Mouse (Mus musculus) erythroblast, embryonic 14.5 days (primary cell): ENCODE measurements around the gene Ano5. TPM values are rescaled to one million over a fixed set of nuclear protein-coding genes. Genes with fewer than 3 reads are reported as not detected.

Experiments used
- H3K27me3 ChIP-seq: 2 replicates; pipeline ENCODE4 v1.6.1; 2012; ENCODE audit warnings: inconsistent platforms; ENCODE audit not compliant: control insufficient read depth
- H3K36me3 ChIP-seq: 2 replicates; pipeline ENCODE4 v1.6.1; 2012; ENCODE audit warnings: mild to moderate bottlenecking, inconsistent platforms; ENCODE audit not compliant: control insufficient read depth
- H3K4me1 ChIP-seq: 2 replicates; pipeline ENCODE4 v1.6.1; 2012; ENCODE audit warnings: inconsistent platforms; ENCODE audit not compliant: control insufficient read depth
- H3K4me3 ChIP-seq: replicated peaks from 2 replicates; pipeline ENCODE3; 2012; ENCODE audit warnings: moderate library complexity, mild to moderate bottlenecking, inconsistent platforms
- H3K9me3 ChIP-seq: 2 replicates; pipeline ENCODE4 v1.6.1; 2012; ENCODE audit warnings: low read length, inconsistent platforms, mixed read lengths; ENCODE audit not compliant: control insufficient read depth
- GATA1 ChIP-seq: IDR thresholded peaks from 2 replicates; pipeline ENCODE4 v1.6.1; 2012; ENCODE audit warnings: low read length, inconsistent platforms, mixed read lengths
- TAL1 ChIP-seq: IDR thresholded peaks from 3 replicates; pipeline ENCODE4 v1.6.1; 2012; ENCODE audit warnings: low read length, inconsistent platforms, mixed read lengths
- polyA plus RNA-seq: library from polyadenylated mRNA; stranded (reverse); fragments of >175 nt; gene quantifications from 2 replicates; pipeline ENCODE4 v1.2.3, GENCODE M21; 2012

Ano5 gene
- polyA plus RNA-seq, 1 experiment: not detected

GRCm38 (mm10) chr7:51617941-51618340, 107.1 kb downstream of the Ano5 start:
- Histone ChIP-seq H3K27me3 (peaks cover 14% of the 10 kb centered on the region), H3K9me3 (no peaks in the 10 kb centered on the region), H3K36me3 (no peaks in the 10 kb centered on the region), H3K4me1 (no peaks in the 10 kb centered on the region), H3K4me3 (no peak overlapping the region)
- no peak for TF ChIP-seq TAL1

- no peaks in the 10 kb centered on the region for H3K4me1 ChIP-seq
- no peak overlapping the region for H3K4me3 ChIP-seq
- H3K27me3 ChIP-seq: peaks cover 16% of the 10 kb centered on the region
- H3K9me3 ChIP-seq: no peaks in the 10 kb centered on the region
- TF ChIP-seq GATA1 (no peak), TAL1 (no peak)
- no peaks in the 10 kb centered on the region for H3K36me3 ChIP-seq
Measured at GRCm38 (mm10) chr7:51618412-51618811, 107.6 kb downstream of the Ano5 start.

GRCm38 (mm10) chr7:51619977-51620376, 109.1 kb downstream of the Ano5 start:
- Histone ChIP-seq H3K4me1 (no peaks in the 10 kb centered on the region), H3K36me3 (no peaks in the 10 kb centered on the region), H3K4me3 (no peak overlapping the region), H3K9me3 (no peaks in the 10 kb centered on the region), H3K27me3 (peaks cover 32% of the 10 kb centered on the region)
- TF ChIP-seq TAL1 (no peak), GATA1 (no peak)

- TF ChIP-seq GATA1 (no peak), TAL1 (no peak; the same call in 2 of the 3 replicates)
- Histone ChIP-seq H3K9me3 (no peaks in the 10 kb centered on the region), H3K36me3 (no peaks in the 10 kb centered on the region), H3K4me3 (no peak within 1 kb of the TSS), H3K4me1 (no peaks in the 10 kb centered on the region), H3K27me3 (peaks cover 49% of the 10 kb centered on the region)
Measured at GRCm38 (mm10) chr7:51621694-51622145, 110.9 kb downstream of the Ano5 start, which contains the start of gene Slc17a6. Gene Slc17a6 (plus strand): TSS chr7:51622006.

GRCm38 (mm10) chr7:51622196-51622595, 111.4 kb downstream of the Ano5 start:
- H3K4me3 ChIP-seq: no peak overlapping the region
- H3K9me3 ChIP-seq: no peaks in the 10 kb centered on the region
- no peak for TF ChIP-seq GATA1
- no peaks in the 10 kb centered on the region for H3K36me3 ChIP-seq
- H3K4me1 ChIP-seq: no peaks in the 10 kb centered on the region
- peaks cover 54% of the 10 kb centered on the region for H3K27me3 ChIP-seq

GRCm38 (mm10) chr7:51622666-51623065, 111.8 kb downstream of the Ano5 start:
- Histone ChIP-seq H3K9me3 (no peaks in the 10 kb centered on the region), H3K36me3 (no peaks in the 10 kb centered on the region), H3K4me3 (no peak overlapping the region), H3K4me1 (no peaks in the 10 kb centered on the region), H3K27me3 (peaks cover 59% of the 10 kb centered on the region)
- TF ChIP-seq GATA1 (no peak), TAL1 (no peak)

- H3K4me1 ChIP-seq: no peaks in the 10 kb centered on the region
- peaks cover 71% of the 10 kb centered on the region for H3K27me3 ChIP-seq
- no peak for TF ChIP-seq GATA1
- TF ChIP-seq TAL1: no peak
- no peaks in the 10 kb centered on the region for H3K9me3 ChIP-seq
- H3K36me3 ChIP-seq: no peaks in the 10 kb centered on the region
- H3K4me3 ChIP-seq: no peak overlapping the region
Measured at GRCm38 (mm10) chr7:51624336-51624897, 113.6 kb downstream of the Ano5 start.

GRCm38 (mm10) chr7:51625161-51625560, 114.3 kb downstream of the Ano5 start:
- H3K36me3 ChIP-seq: no peaks in the 10 kb centered on the region
- no peaks in the 10 kb centered on the region for H3K9me3 ChIP-seq
- TF ChIP-seq GATA1 (no peak), TAL1 (no peak)
- H3K4me1 ChIP-seq: no peaks in the 10 kb centered on the region
- H3K4me3 ChIP-seq: no peak overlapping the region
- peaks cover 71% of the 10 kb centered on the region for H3K27me3 ChIP-seq

GRCm38 (mm10) chr7:51625591-51626255, 114.9 kb downstream of the Ano5 start:
- no peak for TF ChIP-seq GATA1
- TF ChIP-seq TAL1: no peak
- Histone ChIP-seq H3K9me3 (no peaks in the 10 kb centered on the region), H3K36me3 (no peaks in the 10 kb centered on the region), H3K27me3 (peaks cover 71% of the 10 kb centered on the region), H3K4me3 (no peak overlapping the region), H3K4me1 (no peaks in the 10 kb centered on the region)
